Comparison of ENCODE assay signal across 8 mouse cellular contexts in genomic region chr15:100599276-100600046, GRCm38 (mm10). TPM values are rescaled to one million over a fixed set of nuclear protein-coding genes. Genes with fewer than 3 reads are reported as not detected.
DNase-seq lines count a peak whose midpoint lies in the region; ATAC-seq and TF ChIP-seq lines count a peak whose summit lies in the region.

Gene Pou6f1 (minus strand): TSS chr15:100599984.

- WGBS in embryonic facial prominence, embryonic 10.5 days, result under 1% methylated on average over 76 of the region's 76 CpGs
- 1% methylated on average over 62 of the region's 76 CpGs for WGBS in kidney, adult 2 months
- under 1% methylated on average over 65 of the region's 76 CpGs for WGBS in limb, embryonic 11.5 days
- under 1% methylated on average over 63 of the region's 76 CpGs for whole genome bisulfite sequencing in midbrain, embryonic 15.5 days
- WGBS in thymus, adult 2 months, result 1% methylated on average over 75 of the region's 76 CpGs

- TF ChIP-seq CTCF in kidney, adult 2 months (conservative IDR thresholded peaks at IDR 0.05; ENCODE audit: insufficient read depth, insufficient read length, low read depth, low read length), result no peak
- no peak for TF ChIP-seq CTCF in thymus, adult 2 months (IDR thresholded peaks at IDR 0.05; ENCODE audit: borderline replicate concordance, control insufficient read depth, extremely low read depth, insufficient read depth, low read length, poor library complexity)

- H3K4me2 ChIP-seq in limb, embryonic 11.5 days (ENCODE audit: low read depth, severe bottlenecking), result peak within 1 kb of the TSS; percentile 96
- H3K4me2 ChIP-seq in midbrain, embryonic 15.5 days, result peak within 1 kb of the TSS; percentile 76

- DNase-seq in retina, embryonic 14.5 days (ENCODE audit: low spot score), result peak; percentile 53
- DNase-seq in retina, postnatal 1 day, result no peak
- DNase-seq in embryonic facial prominence, embryonic 10.5 days (ENCODE audit: low spot score), result no peak
- peak; percentile 60 to 65 for DNase-seq in heart, adult 9 months (ENCODE audit: low spot score in 2 of 2)
- peak; percentile 78 for DNase-seq in kidney, adult 2 months
- DNase-seq in limb, embryonic 11.5 days (ENCODE audit: low spot score), result peak; percentile 52
- DNase-seq in thymus, adult 2 months, result peak; percentile 47

- peaks cover 79% of the 10 kb centered on the region for H3K27me3 ChIP-seq in embryonic facial prominence, embryonic 10.5 days (replicated peaks; ENCODE audit: low read depth, poor library complexity, severe bottlenecking)
- no peaks in the 10 kb centered on the region for H3K27me3 ChIP-seq in kidney, adult 2 months (replicated peaks; ENCODE audit: control insufficient read depth, insufficient read depth, low read length)
- H3K27me3 ChIP-seq in limb, embryonic 11.5 days (ENCODE audit: control insufficient read depth, insufficient read depth, low read length), result peaks cover 33% of the 10 kb centered on the region
- peaks cover 3% of the 10 kb centered on the region for H3K27me3 ChIP-seq in midbrain, embryonic 15.5 days (replicated peaks)
- H3K27me3 ChIP-seq in thymus, adult 2 months (ENCODE audit: control insufficient read depth, insufficient read depth, low read length), result no peaks in the 10 kb centered on the region

- H3K36me3 ChIP-seq in embryonic facial prominence, embryonic 10.5 days (replicated peaks), result no peaks in the 10 kb centered on the region
- no peaks in the 10 kb centered on the region for H3K36me3 ChIP-seq in kidney, adult 2 months (ENCODE audit: control insufficient read depth, insufficient read depth, low read length)
- no peaks in the 10 kb centered on the region for H3K36me3 ChIP-seq in limb, embryonic 11.5 days (ENCODE audit: control insufficient read depth, insufficient read depth, low read length)
- H3K36me3 ChIP-seq in midbrain, embryonic 15.5 days (replicated peaks), result no peaks in the 10 kb centered on the region
- H3K36me3 ChIP-seq in thymus, adult 2 months (ENCODE audit: control insufficient read depth, insufficient read depth, low read length), result no peaks in the 10 kb centered on the region

- no peaks in the 10 kb centered on the region for H3K9me3 ChIP-seq in embryonic facial prominence, embryonic 10.5 days
- H3K9me3 ChIP-seq in limb, embryonic 11.5 days (ENCODE audit: control insufficient read depth, low read length), result no peaks in the 10 kb centered on the region
- H3K9me3 ChIP-seq in midbrain, embryonic 15.5 days, result no peaks in the 10 kb centered on the region

- ATAC-seq in limb, embryonic 11.5 days (ENCODE audit: insufficient number of reproducible peaks, low FRiP score, low TSS enrichment, low read depth), result peak; percentile 42; the same call in 1 of the 2 replicates
- peak; percentile 77 for ATAC-seq in midbrain, embryonic 15.5 days (replicated peaks)

- H3K27ac ChIP-seq in embryonic facial prominence, embryonic 10.5 days (replicated peaks), result peak within 1 kb of the TSS; percentile 90
- peak within 1 kb of the TSS; percentile 96 for H3K27ac ChIP-seq in kidney, adult 2 months (ENCODE audit: insufficient read depth, low read depth, low read length)
- no peak within 1 kb of the TSS for H3K27ac ChIP-seq in limb, embryonic 11.5 days (replicated peaks; ENCODE audit: low read depth, low read length)
- peak within 1 kb of the TSS; percentile 89 for H3K27ac ChIP-seq in midbrain, embryonic 15.5 days
- peak within 1 kb of the TSS; percentile 95 for H3K27ac ChIP-seq in thymus, adult 2 months (ENCODE audit: control insufficient read depth, insufficient read depth, low read length)

- peak within 1 kb of the TSS; percentile 86 for H3K4me3 ChIP-seq in embryonic facial prominence, embryonic 10.5 days
- H3K4me3 ChIP-seq in kidney, adult 2 months (ENCODE audit: insufficient read depth, low read depth, low read length), result peak within 1 kb of the TSS; percentile 67
- H3K4me3 ChIP-seq in limb, embryonic 11.5 days (ENCODE audit: low read depth, low read length), result peak within 1 kb of the TSS; percentile 68
- H3K4me3 ChIP-seq in midbrain, embryonic 15.5 days, result peak within 1 kb of the TSS; percentile 86
- H3K4me3 ChIP-seq in thymus, adult 2 months (ENCODE audit: control insufficient read depth, insufficient read depth, low read length), result peak within 1 kb of the TSS; percentile 86

- peak within 1 kb of the TSS; percentile 78 for H3K9ac ChIP-seq in limb, embryonic 11.5 days (ENCODE audit: low read length)
- H3K9ac ChIP-seq in midbrain, embryonic 15.5 days, result peak within 1 kb of the TSS; percentile 86

- TF ChIP-seq POLR2A in kidney, adult 2 months (IDR thresholded peaks at IDR 0.05; ENCODE audit: low read depth, low read length), result no peak
- 0 out of 2 replicates have a peak, but pooled peaks have one; percentile 27 for TF ChIP-seq POLR2A in thymus, adult 2 months (IDR thresholded peaks at IDR 0.05; ENCODE audit: control insufficient read depth, extremely low read depth, insufficient read depth, low read length, poor library complexity)

- H3K4me1 ChIP-seq in embryonic facial prominence, embryonic 10.5 days, result peaks cover 29% of the 10 kb centered on the region
- H3K4me1 ChIP-seq in kidney, adult 2 months (ENCODE audit: control insufficient read depth, insufficient read depth, low read length), result peaks cover 24% of the 10 kb centered on the region
- 0 out of 2 replicates have a peak, but pooled peaks cover 2% of the 10 kb centered on the region for H3K4me1 ChIP-seq in limb, embryonic 11.5 days (ENCODE audit: control insufficient read depth, insufficient read depth, low read length)
- H3K4me1 ChIP-seq in midbrain, embryonic 15.5 days, result peaks cover 16% of the 10 kb centered on the region
- H3K4me1 ChIP-seq in thymus, adult 2 months (replicated peaks; ENCODE audit: control insufficient read depth, insufficient read depth, low read length), result peaks cover 17% of the 10 kb centered on the region

RNA-seq across cellular contexts. Expression of gene Pou6f1, which starts in this region (rescaled TPM):
- 3.7 and 5.4 TPM in 2 replicates for polyA plus RNA-seq in embryonic facial prominence, embryonic 10.5 days (2016; fragmentation: Nextera tagmentation; extraction: Ambion mirVana)
- polyA plus RNA-seq in kidney, adult 2 months (2012; rRNA removed), result 28.5 and 30.4 TPM in 2 replicates
- 3.9 and 4.2 TPM in 2 replicates for polyA plus RNA-seq in limb, embryonic 11.5 days (2014; fragmentation: Nextera tagmentation; extraction: Ambion mirVana)
- 43.0 and 43.4 TPM in 2 replicates for polyA plus RNA-seq in midbrain, embryonic 15.5 days (2015; fragmentation: Nextera tagmentation; extraction: Ambion mirVana)
- polyA plus RNA-seq in thymus, adult 2 months (2012; rRNA removed), result 184 and 203 TPM in 2 replicates

Comparison
In these comparisons a context has a peak if more than half of its experiments do, and no peak if none do; other contexts are left out.
1. DNase-seq: peak in retina, embryonic 14.5 days (single experiment), heart, adult 9 months (2 of 2), kidney, adult 2 months (single experiment), limb, embryonic 11.5 days (single experiment) and thymus, adult 2 months (single experiment); none in retina, postnatal 1 day (single experiment) and embryonic facial prominence, embryonic 10.5 days (single experiment).
2. Peak in every context shown above with its lines, with median percentiles within 50 percentile points of each other: H3K4me3 ChIP-seq.